Mouse (Mus musculus): ENCODE data around the gene Irgc1.
A peak's percentile ranks its signal among the peaks of the same experiment; 100 is the strongest.

The Irgc1 gene

DNA sequence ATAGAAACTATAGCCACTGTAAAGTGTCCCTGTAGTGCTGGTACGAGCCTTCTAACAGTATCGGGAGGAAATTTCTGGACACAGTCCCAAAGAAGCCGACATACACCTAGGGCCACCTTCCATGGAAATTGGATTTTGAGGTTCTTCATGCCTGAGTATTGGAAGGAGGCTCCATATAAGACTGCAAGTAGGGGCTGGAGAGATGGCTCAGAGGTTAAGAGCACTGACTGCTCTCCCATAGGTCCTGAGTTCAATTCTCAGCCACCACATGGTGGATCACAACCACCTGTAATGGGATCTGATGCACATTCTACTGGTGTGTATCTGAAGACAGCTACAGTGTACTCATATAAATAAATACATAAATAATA, 52.0 kb downstream of the Irgc1 start:
- DNase-seq (ENCODE audit: low read depth, low spot score), result no peak

DNA sequence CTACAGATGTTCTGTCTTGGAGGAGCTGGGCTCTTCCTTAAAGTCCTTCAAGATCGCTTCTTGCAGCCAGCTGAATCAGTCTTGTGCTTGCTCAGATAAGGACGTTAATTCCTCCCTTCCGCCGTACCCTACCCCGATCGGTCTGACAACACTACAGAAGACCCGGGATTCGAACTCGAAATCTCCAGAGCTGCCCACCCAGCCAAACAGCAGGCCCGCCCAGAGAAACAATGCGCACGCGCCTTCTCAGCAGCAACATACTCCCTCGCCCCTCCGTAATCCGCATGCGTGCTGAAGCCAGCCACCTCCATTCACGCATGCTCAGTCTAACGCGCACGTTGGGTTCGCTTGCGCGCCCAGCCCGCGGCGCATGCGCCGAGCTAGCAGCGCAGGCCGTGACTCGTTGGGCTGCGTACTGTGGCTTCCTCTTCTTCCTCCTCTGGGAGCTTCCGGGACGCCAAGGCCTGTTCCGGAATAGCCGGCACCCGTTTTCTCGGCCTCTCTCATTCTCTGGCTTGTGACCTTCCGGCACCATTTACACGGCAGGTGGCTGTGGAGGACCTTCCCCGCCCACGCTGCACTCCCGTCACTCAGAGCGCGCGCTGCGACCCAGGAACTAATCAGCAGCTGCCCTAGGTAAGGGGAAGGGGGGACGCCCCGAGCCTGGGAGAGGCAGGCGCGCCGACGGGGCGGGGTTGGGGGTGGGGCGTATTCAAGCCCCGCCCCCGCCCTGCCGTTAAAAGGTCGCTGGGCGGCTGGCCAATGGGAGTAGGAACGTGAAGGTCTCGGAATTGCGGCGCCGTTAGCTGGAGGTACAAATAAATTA, 52.6 kb downstream of the Irgc1 start, which contains the start of gene Smg9:
TSS of gene Smg9 (plus strand) at position 364 of the 826 bp plus-strand sequence.
- DNase-seq (ENCODE audit: low read depth, low spot score), result peak; percentile 99

DNA sequence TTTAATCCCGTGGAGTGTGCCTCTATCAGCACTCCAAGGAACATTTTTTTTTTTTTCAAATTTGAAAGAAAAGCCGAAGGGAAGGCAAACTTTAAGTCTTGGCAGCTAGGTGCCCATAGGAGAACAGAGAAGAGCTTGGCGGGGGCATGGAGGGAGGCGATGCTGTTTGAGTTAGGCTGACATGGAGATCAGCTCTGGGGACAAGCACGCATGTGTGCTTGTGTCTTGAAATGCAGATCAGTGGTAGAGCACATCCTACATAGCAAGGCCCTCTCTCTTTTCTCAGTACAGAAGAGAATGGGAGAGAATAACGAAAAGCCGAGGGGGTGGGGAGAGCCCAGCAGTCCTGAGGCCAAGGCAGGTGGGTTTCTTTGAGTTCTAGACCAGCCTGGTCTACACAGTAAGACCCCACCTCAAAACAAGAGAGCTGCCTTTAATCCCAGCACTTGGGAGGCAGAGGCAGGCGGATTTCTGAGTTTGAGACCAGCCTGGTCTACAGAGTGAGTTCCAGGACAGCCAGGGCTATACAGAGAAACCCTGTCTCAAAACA, 53.7 kb downstream of the Irgc1 start:
- no peak for DNase-seq (ENCODE audit: low read depth, low spot score)

DNA sequence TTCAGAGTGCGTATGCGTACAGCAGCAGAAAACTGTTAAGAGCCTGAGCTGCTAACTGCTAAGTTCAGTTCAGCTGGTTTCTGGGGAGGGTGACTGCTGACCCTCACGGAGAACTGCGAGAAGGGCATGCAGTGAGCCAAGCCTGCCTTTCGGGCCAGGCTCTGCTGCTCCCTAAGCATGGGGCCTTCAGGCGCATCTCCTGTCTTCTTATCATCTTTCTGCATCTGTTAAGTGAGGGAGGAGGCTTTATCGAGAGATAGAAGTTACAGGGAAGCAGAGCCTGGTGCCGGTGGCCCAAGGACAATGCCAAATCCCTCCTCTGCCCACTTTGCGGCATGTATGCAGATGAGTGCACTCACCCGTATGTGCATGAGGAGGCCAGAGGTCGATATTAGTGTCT, 55.3 kb downstream of the Irgc1 start:
- DNase-seq (ENCODE audit: low read depth, low spot score), result no peak

DNA sequence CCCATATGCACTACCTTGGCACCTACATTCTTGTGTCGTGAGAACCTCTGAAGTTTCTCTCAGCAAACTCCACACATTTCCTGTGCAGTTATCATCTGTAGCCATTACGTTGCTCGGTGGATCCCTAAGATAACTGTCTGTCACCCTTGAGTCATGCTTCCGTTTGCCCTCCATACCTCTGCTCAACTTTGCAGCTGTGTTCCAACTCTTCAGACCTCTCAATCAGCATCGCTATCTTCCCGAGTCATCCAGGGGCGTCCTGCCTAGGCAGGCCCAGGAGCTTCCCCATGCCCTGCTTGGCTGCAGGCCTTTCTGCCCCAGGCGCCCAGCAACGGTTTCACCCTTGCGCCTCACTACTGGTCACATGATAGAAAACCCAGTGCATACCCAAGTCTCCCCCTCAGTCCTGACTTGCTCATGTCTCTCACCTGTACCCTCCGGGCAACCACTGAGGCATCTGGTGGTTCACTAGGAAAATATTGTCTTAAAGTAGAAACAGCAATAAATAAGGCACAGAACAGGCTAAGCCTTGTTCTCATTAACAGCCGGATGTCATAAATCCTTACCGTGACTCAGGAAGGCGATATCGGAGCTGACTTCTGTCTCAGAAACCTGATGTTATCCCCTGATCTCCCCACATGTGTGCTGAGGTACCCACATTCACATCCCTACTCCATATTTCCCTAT, 57.5 kb downstream of the Irgc1 start:
- no peak for DNase-seq (ENCODE audit: low read depth, low spot score)

DNA sequence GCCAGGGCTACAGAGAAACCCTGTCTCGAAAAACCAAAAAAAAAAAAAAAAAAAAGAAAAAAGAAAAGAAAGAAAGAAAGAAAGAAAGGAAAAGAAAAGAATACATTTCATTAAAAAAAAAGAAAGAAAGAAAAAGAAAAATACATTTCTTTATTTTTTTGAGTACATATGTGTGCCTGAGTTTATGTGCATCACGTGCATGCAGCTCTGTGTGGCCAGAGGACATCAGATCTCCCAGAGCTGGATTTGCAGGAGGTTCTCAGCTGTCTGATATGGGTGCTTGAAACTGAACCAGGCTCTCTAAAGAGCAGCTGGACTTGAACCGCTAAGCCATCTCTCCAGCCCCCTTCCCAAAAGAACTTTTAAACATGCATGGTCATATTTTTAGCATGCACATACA, 58.0 kb downstream of the Irgc1 start:
- no peak for DNase-seq (ENCODE audit: low read depth, low spot score)

DNA sequence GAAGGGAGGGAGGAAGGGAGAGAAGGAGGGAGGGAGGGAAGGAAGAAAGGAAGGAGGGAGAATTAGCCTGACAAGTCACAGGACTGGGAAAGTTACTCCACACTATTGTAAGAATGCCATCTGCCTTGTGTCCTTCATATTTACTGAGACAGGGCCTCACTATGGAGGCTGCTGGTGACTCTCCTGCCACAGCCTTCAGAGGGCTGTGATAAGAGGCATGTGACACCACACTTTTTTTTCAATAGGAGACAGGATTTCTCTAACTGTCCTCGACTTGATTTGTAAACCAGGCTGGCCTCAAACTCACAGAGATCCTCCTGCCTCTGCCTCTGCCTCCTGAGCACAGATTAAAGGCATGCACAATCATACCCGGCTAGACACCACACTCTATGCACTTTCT, 60.4 kb downstream of the Irgc1 start:
- DNase-seq (ENCODE audit: low read depth, low spot score), result no peak

DNA sequence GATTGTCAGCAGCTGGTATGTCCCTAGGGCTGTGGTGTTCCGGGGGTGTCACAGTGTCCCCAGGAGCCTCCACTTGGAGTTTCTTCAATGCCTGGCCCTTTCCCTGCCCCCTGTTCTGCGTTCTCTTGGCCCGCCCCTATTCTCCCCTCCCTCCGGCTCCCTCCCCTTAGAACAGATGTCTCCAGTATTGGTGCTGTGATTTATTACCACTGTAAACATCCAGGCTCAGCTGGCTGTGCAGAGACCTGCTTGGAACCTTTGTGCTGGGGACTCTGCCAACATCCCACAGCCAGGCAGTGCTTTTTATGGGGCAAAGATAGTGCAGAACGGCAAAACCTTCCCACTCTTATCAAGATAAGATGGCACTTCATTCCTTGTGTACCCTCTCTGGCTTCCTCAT, 61.0 kb downstream of the Irgc1 start:
- DNase-seq (ENCODE audit: low read depth, low spot score), result no peak

DNA sequence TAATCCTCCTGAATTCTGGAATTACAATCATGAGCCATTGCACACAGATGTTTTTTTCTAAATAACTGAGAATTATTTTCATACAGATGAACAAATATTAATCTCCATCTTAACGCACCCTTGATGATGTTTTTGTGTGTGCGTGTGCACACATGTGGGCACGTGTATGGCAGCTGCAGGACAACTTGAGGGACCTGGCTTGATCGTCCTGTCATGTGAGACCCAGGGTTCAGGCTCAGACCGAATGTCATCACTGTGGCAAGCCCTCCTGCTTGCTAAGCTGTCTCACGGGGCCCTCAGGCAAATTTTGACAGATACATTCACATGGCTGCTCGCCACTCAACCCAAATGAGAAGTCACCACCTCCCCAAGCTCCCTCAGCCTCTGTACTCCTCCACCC, 61.6 kb downstream of the Irgc1 start:
- DNase-seq (ENCODE audit: low read depth, low spot score), result no peak

DNA sequence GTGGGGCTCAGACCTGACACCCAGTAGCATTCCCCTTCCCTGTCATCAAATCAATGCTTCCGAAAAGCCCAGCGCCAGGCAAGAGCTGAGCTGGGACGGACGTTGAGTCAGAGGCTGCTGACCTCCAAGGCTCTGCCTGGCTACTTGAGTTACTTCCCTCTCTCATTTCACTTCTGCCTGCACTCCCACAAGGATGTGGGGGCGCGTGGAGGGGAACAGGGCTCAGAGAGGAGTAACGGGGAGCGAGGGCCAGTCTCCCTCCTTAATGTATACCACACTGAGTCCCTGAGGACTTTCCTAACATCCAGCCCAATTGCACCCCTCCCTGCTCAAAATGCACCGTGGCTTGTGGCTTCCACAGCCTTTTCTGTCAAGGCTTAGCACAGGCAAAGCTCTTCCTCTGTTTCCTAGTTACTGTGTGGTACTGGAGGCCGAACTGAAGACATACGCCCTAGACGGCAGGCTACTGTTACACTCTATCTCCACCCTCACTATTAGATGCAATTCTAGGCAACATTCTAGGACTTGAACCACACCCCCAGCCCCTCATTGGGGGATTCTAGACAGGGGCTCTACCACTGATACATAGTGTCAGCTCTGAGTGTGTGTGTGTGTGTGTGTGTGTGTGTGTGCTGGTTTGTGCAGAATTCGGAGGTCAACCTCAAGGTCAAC, 62.4 kb downstream of the Irgc1 start:
- no peak for DNase-seq (ENCODE audit: low read depth, low spot score)

DNA sequence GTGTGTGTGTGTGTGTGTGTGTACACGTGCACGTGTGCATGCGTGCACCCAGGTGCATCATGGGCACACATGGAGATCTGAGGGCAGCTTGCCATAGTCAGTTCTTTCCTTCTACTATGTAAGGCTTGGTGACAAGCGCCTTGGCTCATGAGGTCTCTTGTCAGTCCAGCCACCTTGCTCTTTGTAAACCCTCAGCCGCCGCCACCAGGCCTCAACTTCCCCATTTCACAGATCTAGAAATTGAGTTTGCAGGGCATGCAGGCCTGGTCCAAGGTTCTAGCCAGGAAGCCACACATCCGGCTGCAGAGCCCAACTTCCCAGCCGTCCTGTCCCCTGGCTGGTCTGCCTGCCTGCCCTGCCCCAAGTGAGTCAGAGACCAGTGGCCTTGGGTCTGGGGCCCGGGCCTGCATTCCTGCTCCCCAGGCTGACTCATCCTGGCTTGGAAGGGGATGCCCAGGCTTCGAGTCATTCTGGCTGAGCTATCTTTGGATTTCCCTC, 65.0 kb downstream of the Irgc1 start:
- DNase-seq (ENCODE audit: low read depth, low spot score), result no peak

DNA sequence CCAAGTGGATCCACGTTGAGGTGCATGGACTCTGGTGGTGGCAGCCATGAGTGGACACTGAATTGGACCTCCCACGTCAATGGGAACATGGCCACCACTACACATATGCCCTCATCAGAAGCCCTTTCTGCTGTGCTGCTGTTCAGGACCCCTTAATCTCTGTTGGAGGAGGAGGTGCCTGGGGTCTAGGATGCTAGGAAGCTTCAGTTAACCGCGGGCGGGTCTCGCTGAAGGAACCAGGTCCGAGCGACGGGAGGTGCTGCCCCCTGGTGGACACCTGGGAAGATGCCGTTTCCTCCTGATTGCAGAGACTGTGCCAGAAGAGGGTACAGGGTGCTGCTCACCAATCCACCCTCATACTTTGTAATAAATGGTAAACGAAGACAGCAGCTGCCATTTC, 67.3 kb downstream of the Irgc1 start:
- peak; percentile 74 for DNase-seq (ENCODE audit: low read depth, low spot score)

DNA sequence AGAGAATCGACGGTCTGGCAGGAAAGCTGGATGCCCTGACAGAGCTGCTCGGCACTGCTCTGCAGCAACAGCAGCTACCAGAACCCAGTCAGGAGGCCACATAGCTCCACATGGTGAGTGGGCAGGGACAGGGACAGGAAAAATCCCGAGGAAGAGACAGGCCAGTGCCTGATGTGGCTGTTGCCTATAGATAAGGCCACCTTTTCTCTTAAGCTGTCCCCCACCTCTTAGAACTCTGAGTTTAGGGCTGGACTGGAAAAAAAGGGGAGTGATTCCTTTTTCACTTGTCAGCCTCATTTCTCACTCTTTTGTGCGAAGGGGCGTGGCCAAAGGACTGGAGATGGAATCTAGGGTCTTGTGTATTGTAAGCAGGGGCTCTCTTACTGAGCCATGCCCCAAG, 68.0 kb downstream of the Irgc1 start:
- DNase-seq (ENCODE audit: low read depth, low spot score), result no peak

DNA sequence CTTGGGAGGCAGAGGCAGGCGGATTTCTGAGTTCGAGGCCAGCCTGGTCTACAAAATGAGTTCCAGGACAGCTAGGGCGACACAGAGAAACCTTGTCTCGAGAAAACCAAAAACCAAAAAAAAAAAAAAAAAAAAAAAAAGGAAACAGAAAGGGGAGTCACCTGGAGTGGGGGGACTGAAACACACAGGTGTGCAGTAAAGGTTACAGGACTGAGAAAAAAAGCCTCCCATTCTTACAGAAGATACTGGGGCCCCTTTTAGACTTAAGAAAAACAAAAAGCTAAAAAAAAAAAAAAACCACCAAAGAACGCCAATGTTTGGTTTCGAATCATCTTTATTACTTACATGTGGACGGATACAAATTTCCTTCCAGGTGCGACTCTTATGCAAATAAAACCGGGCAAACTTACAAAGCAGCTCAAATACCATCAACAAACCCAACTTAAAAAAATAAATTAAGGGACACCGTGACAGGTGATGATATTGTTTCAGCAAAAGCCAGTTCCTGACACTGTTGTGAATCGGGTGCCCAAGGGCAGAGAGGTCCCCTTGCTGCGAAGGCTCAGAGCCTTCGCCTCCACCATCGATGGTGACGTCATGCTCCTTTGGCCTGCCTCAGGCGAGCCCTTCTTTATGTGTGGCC, 69.2 kb downstream of the Irgc1 start:
- DNase-seq (ENCODE audit: low read depth, low spot score), result peak; percentile 90
